Mouse (Mus musculus): ENCODE measurements around the gene Ifit3b.
"Not testable (repeated sequence)": the region's sequence is repeated elsewhere in the genome, so short reads cannot be mapped to it uniquely, and the experiment has no call there.

The Ifit3b gene

GRCm38 (mm10) chr19:34612243-34613001 lies 4.7 kb downstream of the Ifit3b start:
- DNase-seq: not testable (repeated sequence)

DNA sequence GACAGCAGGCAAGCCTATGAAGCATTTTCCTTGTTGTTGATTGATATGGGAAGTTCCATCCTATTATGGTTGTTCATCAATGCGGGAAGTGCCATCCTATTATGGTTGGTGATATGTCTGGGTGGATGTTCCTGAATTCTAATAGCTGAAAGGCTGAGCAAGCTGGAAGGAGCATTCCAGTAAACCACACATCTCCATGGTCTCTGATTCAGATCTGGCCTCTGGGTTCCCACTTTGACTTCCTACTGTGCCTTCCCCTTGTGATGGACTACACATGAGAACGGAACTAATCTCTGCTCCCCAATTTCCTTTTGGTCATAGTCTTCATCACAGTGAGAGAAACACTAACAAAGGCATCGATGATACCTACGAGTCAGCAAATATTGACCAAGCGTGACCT lies 13.1 kb downstream of the Ifit3b start:
- DNase-seq: no peak

DNA sequence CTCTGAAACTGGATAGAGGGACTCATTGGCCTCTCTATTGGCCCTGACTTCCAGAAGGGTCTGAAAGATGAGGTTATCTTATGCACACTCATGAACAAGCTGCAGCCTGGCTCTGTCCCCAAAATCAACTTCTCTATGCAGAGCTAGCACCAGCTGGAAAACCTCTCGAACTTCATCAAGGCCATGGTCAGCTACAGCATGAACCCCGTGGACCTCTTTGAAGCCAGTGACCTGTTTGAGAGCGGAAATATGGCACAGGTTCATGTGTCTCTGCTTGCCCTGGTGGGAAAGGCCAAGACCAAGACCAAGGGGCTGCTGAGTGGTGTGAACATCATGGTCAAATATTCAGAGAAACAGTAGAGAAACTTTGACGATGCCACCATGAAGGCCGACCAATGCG lies 16.0 kb downstream of the Ifit3b start:
- DNase-seq: no peak

- no peak for DNase-seq
These were observed 16.9 kb downstream of the Ifit3b start for GRCm38 (mm10) chr19:34624663-34625062.

- DNase-seq: no peak
These were observed 19.7 kb downstream of the Ifit3b start for GRCm38 (mm10) chr19:34627496-34627895.

GRCm38 (mm10) chr19:34631487-34631886 lies 23.7 kb downstream of the Ifit3b start:
- no peak for DNase-seq

- DNase-seq: no peak
These were observed 25.7 kb downstream of the Ifit3b start for GRCm38 (mm10) chr19:34633484-34633883.

DNA sequence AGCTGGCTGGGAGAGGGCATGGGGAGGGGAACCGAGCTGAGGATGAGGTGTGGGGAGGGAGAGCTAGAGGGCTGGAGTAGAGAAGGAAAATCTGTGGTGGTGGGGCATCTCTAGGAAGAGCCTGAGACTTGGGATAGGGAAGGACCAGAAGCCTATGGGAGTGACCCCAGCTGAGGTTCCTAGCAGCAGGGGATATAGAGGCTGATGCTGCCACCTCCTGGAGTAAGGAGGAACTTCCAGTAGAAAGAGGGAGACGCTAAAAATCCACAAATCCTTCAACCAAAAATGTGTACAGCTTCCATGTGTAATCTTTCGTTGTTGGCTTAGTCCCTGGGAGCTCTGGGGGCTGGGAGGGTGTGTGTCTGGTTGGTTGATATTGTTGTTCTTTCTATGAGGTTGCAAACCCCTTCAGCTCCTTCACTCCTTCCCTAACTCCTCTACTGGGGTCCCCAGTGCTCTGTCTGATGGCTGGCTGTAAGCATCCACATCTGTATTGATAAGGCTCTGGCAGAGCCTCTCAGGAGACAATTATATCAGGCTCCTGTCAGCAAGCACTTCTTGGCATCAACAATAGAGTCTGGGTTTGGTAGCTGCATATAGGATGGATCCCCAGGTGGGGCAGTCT lies 29.3 kb downstream of the Ifit3b start:
- DNase-seq: peak in 1 of 2 experiments; percentile 17

DNA sequence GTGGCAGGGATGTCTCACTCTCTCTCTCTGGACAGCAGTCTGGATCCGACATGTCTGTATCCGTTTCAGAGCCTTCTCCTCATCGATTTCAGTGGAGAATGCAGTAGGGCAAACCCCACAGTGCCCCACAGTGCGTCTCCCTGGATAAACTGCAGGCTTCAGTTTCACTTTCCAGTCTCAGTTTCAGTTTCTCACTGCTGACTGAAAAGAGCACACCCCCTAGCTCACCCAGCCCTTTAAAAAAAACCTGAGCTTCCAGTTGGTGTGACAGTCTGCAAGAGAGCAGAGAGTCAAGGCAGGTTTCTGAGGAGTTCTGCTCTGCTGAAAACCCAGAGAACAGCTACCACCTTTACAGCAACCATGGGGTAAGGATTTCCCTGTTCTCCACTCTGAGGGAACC lies 32.9 kb downstream of the Ifit3b start, which contains the start of the genes Ifit1bl2 and Ifit1:
TSS of gene Ifit1bl2 (minus strand) at position 121 of the 400 bp plus-strand sequence.
TSS of gene Ifit1 (plus strand) at position 249 of the 400 bp plus-strand sequence.
- DNase-seq: no peak

GRCm38 (mm10) chr19:34642616-34643015 lies 34.8 kb downstream of the Ifit3b start:
- DNase-seq: no peak

- DNase-seq: not testable (repeated sequence)
These were observed 39.9 kb downstream of the Ifit3b start for GRCm38 (mm10) chr19:34647630-34648029.

DNA sequence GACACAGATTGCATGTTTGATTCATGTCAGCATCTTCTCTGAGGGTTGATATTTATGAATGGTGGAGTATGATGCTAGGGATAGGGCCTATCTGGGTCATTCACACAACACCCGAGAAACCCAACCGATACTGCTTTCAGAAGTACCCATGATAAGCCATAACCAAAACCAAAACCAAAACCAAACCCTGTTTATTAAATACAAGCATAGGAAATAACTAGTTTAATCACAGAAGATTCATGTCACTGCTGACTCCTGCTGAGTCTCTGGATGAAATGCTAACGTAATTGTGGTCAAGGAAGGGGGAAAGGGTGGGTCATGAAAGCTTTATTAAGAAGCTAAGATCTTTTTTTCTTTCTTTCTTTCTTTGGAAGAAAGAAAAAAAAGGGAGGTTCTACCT lies 42.5 kb downstream of the Ifit3b start:
- DNase-seq: no peak

- DNase-seq: no peak
These were observed 43.2 kb downstream of the Ifit3b start for GRCm38 (mm10) chr19:34650997-34651396.

GRCm38 (mm10) chr19:34655227-34655805 lies 47.5 kb downstream of the Ifit3b start:
- no peak for DNase-seq

- no peak for DNase-seq
These were observed 48.9 kb downstream of the Ifit3b start for GRCm38 (mm10) chr19:34656511-34657298.

DNA sequence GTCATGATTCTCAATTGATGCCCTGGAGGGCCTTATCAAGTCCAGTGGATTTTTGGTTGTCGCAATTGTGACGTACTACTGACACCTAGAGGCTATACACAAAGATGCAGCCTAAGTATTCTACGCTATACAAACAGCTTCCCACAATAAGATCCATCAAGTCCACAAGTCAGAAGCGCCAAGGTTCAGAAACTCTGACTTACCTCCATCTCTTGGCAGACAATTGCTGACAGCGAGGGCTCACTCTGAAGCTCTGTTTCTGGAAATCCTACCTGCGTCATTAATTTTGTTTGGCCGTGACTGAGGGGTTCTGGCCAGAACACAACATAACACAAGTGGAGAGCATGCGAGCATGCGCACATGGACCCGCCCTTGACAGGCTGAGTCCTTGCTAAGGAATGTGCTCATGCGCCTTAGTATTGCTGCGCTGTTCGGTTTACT lies 54.3 kb downstream of the Ifit3b start:
- DNase-seq: peak; percentile 50 to 51

DNA sequence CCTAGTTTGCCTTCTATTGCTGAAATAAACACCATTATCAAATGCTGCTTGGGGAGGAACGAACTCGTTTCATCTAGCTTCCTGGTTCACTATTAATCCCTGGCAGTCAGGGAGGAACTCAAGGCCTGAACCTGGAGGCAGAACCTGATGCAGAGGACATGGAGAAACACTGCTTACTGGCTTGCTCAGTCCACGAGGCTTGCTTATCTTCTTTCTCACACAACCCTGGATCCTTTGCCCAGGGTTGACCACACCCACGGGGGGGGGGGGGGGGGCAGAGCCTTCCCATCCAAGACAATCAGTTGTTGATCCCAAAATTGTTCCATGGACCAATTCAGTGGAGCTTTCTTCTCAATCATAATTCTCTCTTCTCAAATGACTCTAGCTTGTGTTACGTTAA lies 55.0 kb downstream of the Ifit3b start:
- DNase-seq: no peak

All from cerebellum, postnatal 36 days (tissue).